Mouse (Mus musculus): ENCODE results near the gene Gm12695. TPM values are rescaled to one million over a fixed set of nuclear protein-coding genes. Genes with fewer than 3 reads are reported as not detected.

The Gm12695 gene
- polyA plus RNA-seq, 2 experiments, result not detected

DNA sequence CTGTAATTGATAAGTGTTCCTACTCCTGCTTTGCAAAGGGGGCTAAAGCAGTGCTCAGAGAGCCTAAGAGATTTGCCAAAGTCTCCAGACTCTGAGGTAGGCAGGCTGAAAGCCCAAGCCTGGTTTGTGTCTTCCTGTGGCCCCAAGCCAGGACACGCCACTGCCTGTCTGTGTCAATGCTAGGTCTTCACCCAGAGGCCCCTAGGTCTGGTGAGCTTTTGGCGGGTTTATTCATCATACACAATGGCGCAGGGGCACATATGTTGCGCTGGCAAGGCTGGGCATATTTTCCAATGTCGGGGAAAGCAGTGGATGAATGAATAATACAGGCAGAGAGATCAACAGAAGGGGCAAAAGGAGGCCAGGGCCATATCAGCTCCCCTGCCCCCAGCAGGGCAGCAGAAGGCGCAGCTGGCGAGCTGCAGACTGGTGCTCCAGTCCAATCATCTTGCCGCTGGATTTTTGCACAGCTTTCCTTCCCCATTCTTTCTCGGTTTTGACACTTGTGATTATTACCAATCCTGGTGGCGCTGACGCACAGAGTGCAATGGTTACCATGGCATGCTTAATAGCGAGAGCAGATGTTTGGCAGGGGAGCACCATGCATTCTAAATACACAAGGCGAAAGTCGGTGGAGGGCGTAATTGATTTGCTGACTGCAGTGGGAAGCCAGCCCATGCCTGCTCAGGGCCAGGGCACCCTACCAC, 87.3 kb downstream of the Gm12695 start:
- TF ChIP-seq POLR2A (IDR thresholded peaks at IDR 0.05; ENCODE audit: borderline replicate concordance, extremely low read depth, insufficient read depth, insufficient read length), result no peak
- DNase-seq (ENCODE audit: low spot score) (peak; percentile 40), ATAC-seq (ENCODE audit: low FRiP score, low read depth) (peak; percentile 27; the same call in 1 of the 2 replicates)
- WGBS, result 71% methylated on average over 15 of the region's 15 CpGs
- Histone ChIP-seq H3K27ac (replicated peaks; ENCODE audit: low read depth, low read length) (no peak overlapping the region), H3K9ac (ENCODE audit: low read depth, low read length, severe bottlenecking) (no peak overlapping the region), H3K4me3 (replicated peaks; ENCODE audit: low read length) (no peak overlapping the region), H3K4me2 (replicated peaks; ENCODE audit: low read depth, low read length, severe bottlenecking) (no peak overlapping the region), H3K27me3 (ENCODE audit: control insufficient read depth, insufficient read depth, low read length) (no peaks in the 10 kb centered on the region), H3K4me1 (ENCODE audit: control insufficient read depth, insufficient read depth, low read length) (peaks cover 13% of the 10 kb centered on the region; the same call in 1 of the 2 replicates), H3K9me3 (ENCODE audit: control insufficient read depth, low read length) (no peaks in the 10 kb centered on the region), H3K36me3 (ENCODE audit: control insufficient read depth, insufficient read depth, low read length) (no peaks in the 10 kb centered on the region)

GRCm38 (mm10) chr4:96696614-96697360, 88.2 kb downstream of the Gm12695 start:
- peak; percentile 34; the same call in 1 of the 2 replicates for ATAC-seq (ENCODE audit: low FRiP score, low read depth)
- Histone ChIP-seq H3K4me3 (replicated peaks; ENCODE audit: low read length) (no peak overlapping the region), H3K9ac (ENCODE audit: low read depth, low read length, severe bottlenecking) (no peak overlapping the region), H3K4me1 (ENCODE audit: control insufficient read depth, insufficient read depth, low read length) (peaks cover 13% of the 10 kb centered on the region; the same call in 1 of the 2 replicates), H3K4me2 (replicated peaks; ENCODE audit: low read depth, low read length, severe bottlenecking) (peak overlapping the region; percentile 24), H3K27ac (replicated peaks; ENCODE audit: low read depth, low read length) (no peak overlapping the region), H3K27me3 (ENCODE audit: control insufficient read depth, insufficient read depth, low read length) (no peaks in the 10 kb centered on the region), H3K9me3 (ENCODE audit: control insufficient read depth, low read length) (no peaks in the 10 kb centered on the region), H3K36me3 (ENCODE audit: control insufficient read depth, insufficient read depth, low read length) (no peaks in the 10 kb centered on the region)
- no peak for TF ChIP-seq POLR2A (IDR thresholded peaks at IDR 0.05; ENCODE audit: borderline replicate concordance, extremely low read depth, insufficient read depth, insufficient read length)
- DNase-seq (ENCODE audit: low spot score), result peak; percentile 69
- WGBS, result 28% methylated on average over 13 of the region's 13 CpGs

GRCm38 (mm10) chr4:96687358-96687803, 97.6 kb downstream of the Gm12695 start:
- H3K4me2 ChIP-seq (replicated peaks; ENCODE audit: low read depth, low read length, severe bottlenecking), result no peak overlapping the region
- H3K4me3 ChIP-seq (replicated peaks; ENCODE audit: low read length), result no peak overlapping the region
- no peak for DNase-seq (ENCODE audit: low spot score)
- WGBS, result 36% methylated on average over 2 of the region's 2 CpGs
- ATAC-seq (ENCODE audit: low FRiP score, low read depth), result no peak
- no peaks in the 10 kb centered on the region for H3K36me3 ChIP-seq (ENCODE audit: control insufficient read depth, insufficient read depth, low read length)
- H3K27ac ChIP-seq (replicated peaks; ENCODE audit: low read depth, low read length), result no peak overlapping the region
- no peak for TF ChIP-seq POLR2A (IDR thresholded peaks at IDR 0.05; ENCODE audit: borderline replicate concordance, extremely low read depth, insufficient read depth, insufficient read length)
- no peaks in the 10 kb centered on the region for H3K27me3 ChIP-seq (ENCODE audit: control insufficient read depth, insufficient read depth, low read length)
- no peak overlapping the region for H3K9ac ChIP-seq (ENCODE audit: low read depth, low read length, severe bottlenecking)
- no peaks in the 10 kb centered on the region for H3K9me3 ChIP-seq (ENCODE audit: control insufficient read depth, low read length)
- no peaks in the 10 kb centered on the region for H3K4me1 ChIP-seq (ENCODE audit: control insufficient read depth, insufficient read depth, low read length)

- no peak for TF ChIP-seq POLR2A (IDR thresholded peaks at IDR 0.05; ENCODE audit: borderline replicate concordance, extremely low read depth, insufficient read depth, insufficient read length)
- peak; percentile 47; the same call in 1 of the 2 replicates for ATAC-seq (ENCODE audit: low FRiP score, low read depth)
- Histone ChIP-seq H3K27me3 (ENCODE audit: control insufficient read depth, insufficient read depth, low read length) (no peaks in the 10 kb centered on the region), H3K4me2 (replicated peaks; ENCODE audit: low read depth, low read length, severe bottlenecking) (no peak overlapping the region), H3K9me3 (ENCODE audit: control insufficient read depth, low read length) (no peaks in the 10 kb centered on the region), H3K4me3 (replicated peaks; ENCODE audit: low read length) (no peak overlapping the region), H3K4me1 (ENCODE audit: control insufficient read depth, insufficient read depth, low read length) (no peaks in the 10 kb centered on the region), H3K36me3 (ENCODE audit: control insufficient read depth, insufficient read depth, low read length) (no peaks in the 10 kb centered on the region), H3K9ac (ENCODE audit: low read depth, low read length, severe bottlenecking) (no peak overlapping the region), H3K27ac (replicated peaks; ENCODE audit: low read depth, low read length) (no peak overlapping the region)
- peak; percentile 45 for DNase-seq (ENCODE audit: low spot score)
- WGBS, result 42% methylated on average over 2 of the region's 2 CpGs
Observed at GRCm38 (mm10) chr4:96683474-96683873, 101.5 kb downstream of the Gm12695 start.

DNA sequence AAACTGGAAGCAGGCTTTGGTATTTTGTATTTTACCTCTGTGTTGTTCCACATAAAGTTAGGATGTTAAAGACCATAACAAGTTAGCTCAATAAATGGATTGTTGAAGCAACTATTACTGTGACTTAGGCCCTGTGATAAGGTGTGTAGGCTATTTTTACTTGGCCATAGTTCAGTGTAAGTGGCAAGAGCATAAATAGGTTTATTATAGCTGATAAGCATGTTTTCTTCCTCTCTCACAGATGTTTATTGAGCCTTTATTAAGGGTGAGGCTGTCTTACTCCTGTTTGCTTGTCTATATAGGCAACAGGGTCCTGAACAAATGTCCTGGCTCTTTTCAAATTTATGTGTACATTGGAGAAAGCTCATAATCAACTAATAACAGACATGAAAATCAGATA, 104.0 kb downstream of the Gm12695 start:
- ATAC-seq (ENCODE audit: low FRiP score, low read depth), result no peak
- no peaks in the 10 kb centered on the region for H3K9me3 ChIP-seq (ENCODE audit: control insufficient read depth, low read length)
- DNase-seq (ENCODE audit: low spot score), result no peak
- H3K27me3 ChIP-seq (ENCODE audit: control insufficient read depth, insufficient read depth, low read length), result no peaks in the 10 kb centered on the region
- no peak for TF ChIP-seq POLR2A (IDR thresholded peaks at IDR 0.05; ENCODE audit: borderline replicate concordance, extremely low read depth, insufficient read depth, insufficient read length)
- no peaks in the 10 kb centered on the region for H3K36me3 ChIP-seq (ENCODE audit: control insufficient read depth, insufficient read depth, low read length)
- no peak overlapping the region for H3K4me3 ChIP-seq (replicated peaks; ENCODE audit: low read length)
- no peak overlapping the region for H3K4me2 ChIP-seq (replicated peaks; ENCODE audit: low read depth, low read length, severe bottlenecking)
- H3K4me1 ChIP-seq (ENCODE audit: control insufficient read depth, insufficient read depth, low read length), result no peaks in the 10 kb centered on the region
- no peak overlapping the region for H3K9ac ChIP-seq (ENCODE audit: low read depth, low read length, severe bottlenecking)
- H3K27ac ChIP-seq (replicated peaks; ENCODE audit: low read depth, low read length), result no peak overlapping the region
